Mouse (Mus musculus) ES-E14 (cell line): Measurements from ENCODE around the gene Plcb3.

Experiments
- CHD2 ChIP-seq: IDR thresholded peaks from 2 replicates; pipeline ENCODE4 v1.6.1; 2014; ENCODE audit warnings: mild to moderate bottlenecking, low read depth, low read length, inconsistent platforms
- MAFK ChIP-seq: IDR thresholded peaks from 2 replicates; pipeline ENCODE4 v1.6.1; 2014; ENCODE audit warnings: mild to moderate bottlenecking, low read depth, low read length, inconsistent platforms; ENCODE audit not compliant: insufficient read depth
- ZC3H11A ChIP-seq: IDR thresholded peaks from 2 replicates; pipeline ENCODE4 v1.6.1; 2012; ENCODE audit warnings: low read depth, mild to moderate bottlenecking, inconsistent platforms, low read length, borderline replicate concordance
- ZNF384 ChIP-seq: IDR thresholded peaks from 2 replicates; pipeline ENCODE4 v1.6.1; 2012; ENCODE audit warnings: low read depth, low read length, inconsistent platforms

- TF ChIP-seq MAFK (no peak), ZNF384 (no peak), CHD2 (no peak), ZC3H11A (no peak)
Observed at GRCm38 (mm10) chr19:6992011-6992858, 16.0 kb upstream of the Plcb3 start, which contains the start of gene Dnajc4.
